ENCODE assay signal across 16 mouse cellular contexts in the genomic region with DNA sequence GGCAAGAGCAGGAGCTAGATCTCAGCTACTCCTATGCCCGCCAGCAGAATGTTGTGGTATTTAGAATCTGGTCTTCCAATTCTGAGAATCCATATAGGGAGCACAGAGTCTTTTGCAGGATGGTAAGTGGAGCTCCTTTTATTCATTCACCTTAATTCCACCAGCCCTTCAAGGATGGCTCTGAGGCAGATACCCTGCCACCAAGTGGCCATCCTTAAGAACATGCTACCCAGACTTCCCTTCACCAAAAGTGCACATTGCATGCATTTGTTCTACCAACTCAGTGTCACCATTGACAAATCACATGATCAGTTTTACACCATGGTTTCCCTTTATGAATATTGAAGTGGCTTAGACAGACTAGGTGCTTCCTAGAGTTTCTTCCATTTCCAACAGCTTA.
DNase-seq lines count a peak whose midpoint lies in the region; ATAC-seq and TF ChIP-seq lines count a peak whose summit lies in the region.
"Had no signal": no experiment of that assay in that cellular context is flagged by ENCODE, and none has a peak within 500 bp of the region (broad histone marks: within the 10 kb centered on the region; RNA-seq: fewer than 3 reads in every experiment).

No protein-coding gene starts in this region.

- no peak for TF ChIP-seq POLR2A in cortical plate, adult 2 months (IDR thresholded peaks at IDR 0.05; ENCODE audit: extremely low read depth, insufficient read depth, low read length)

- no peaks in the 10 kb centered on the region for H3K9me3 ChIP-seq in intestine, postnatal 0 days (ENCODE audit: control insufficient read depth)
- no peaks in the 10 kb centered on the region for H3K9me3 ChIP-seq in intestine, embryonic 16.5 days (ENCODE audit: control insufficient read depth, low read length)
- no peaks in the 10 kb centered on the region for H3K9me3 ChIP-seq in midbrain, embryonic 11.5 days (ENCODE audit: control insufficient read depth, low read length)
- H3K9me3 ChIP-seq in midbrain, embryonic 13.5 days = no peaks in the 10 kb centered on the region
- H3K9me3 ChIP-seq: hindbrain, embryonic 15.5 days; limb, embryonic 12.5 days; megakaryocyte, embryonic 14.5 days had no signal

- H3K36me3 ChIP-seq in intestine, postnatal 0 days (ENCODE audit: control insufficient read depth, insufficient read depth) = no peaks in the 10 kb centered on the region
- no peaks in the 10 kb centered on the region for H3K36me3 ChIP-seq in intestine, embryonic 16.5 days (ENCODE audit: control insufficient read depth, insufficient read depth, low read length)
- H3K36me3 ChIP-seq in midbrain, embryonic 11.5 days (ENCODE audit: control insufficient read depth, insufficient read depth, low read length) = no peaks in the 10 kb centered on the region
- no peaks in the 10 kb centered on the region for H3K36me3 ChIP-seq in midbrain, embryonic 13.5 days
- H3K36me3 ChIP-seq: hindbrain, embryonic 15.5 days; limb, embryonic 12.5 days had no signal

- 83% methylated on average over 1 of the region's 1 CpGs for WGBS in intestine, postnatal 0 days
- WGBS in intestine, embryonic 16.5 days = 69% methylated on average over 1 of the region's 1 CpGs
- 86% methylated on average over 1 of the region's 1 CpGs for WGBS in midbrain, embryonic 11.5 days
- 83% methylated on average over 1 of the region's 1 CpGs for WGBS in midbrain, embryonic 13.5 days

- H3K27me3 ChIP-seq in intestine, postnatal 0 days (replicated peaks; ENCODE audit: control insufficient read depth, insufficient read depth, low read length) = no peaks in the 10 kb centered on the region
- H3K27me3 ChIP-seq in intestine, embryonic 16.5 days (replicated peaks; ENCODE audit: control insufficient read depth, insufficient read depth, low read length) = no peaks in the 10 kb centered on the region
- H3K27me3 ChIP-seq in midbrain, embryonic 11.5 days (ENCODE audit: control insufficient read depth, insufficient read depth, low read length) = no peaks in the 10 kb centered on the region
- H3K27me3 ChIP-seq in midbrain, embryonic 13.5 days = peaks cover 7% of the 10 kb centered on the region; the same call in 1 of the 2 replicates
- H3K27me3 ChIP-seq: hindbrain, embryonic 15.5 days had no signal

- no peaks in the 10 kb centered on the region for H3K4me1 ChIP-seq in intestine, postnatal 0 days (replicated peaks; ENCODE audit: control insufficient read depth, insufficient read depth, low read length)
- no peaks in the 10 kb centered on the region for H3K4me1 ChIP-seq in intestine, embryonic 16.5 days (ENCODE audit: control insufficient read depth, insufficient read depth, low read length)
- no peaks in the 10 kb centered on the region for H3K4me1 ChIP-seq in midbrain, embryonic 11.5 days (ENCODE audit: control insufficient read depth, insufficient read depth, low read length)
- peaks cover 7% of the 10 kb centered on the region for H3K4me1 ChIP-seq in midbrain, embryonic 13.5 days (replicated peaks)
- H3K4me1 ChIP-seq in cortical plate, adult 2 months (ENCODE audit: control insufficient read depth, insufficient read depth, low read length) = no peaks in the 10 kb centered on the region
- H3K4me1 ChIP-seq: megakaryocyte, embryonic 14.5 days had no signal

- ATAC-seq in CD4-positive, CD25-positive, alpha-beta regulatory T cell, adult 4 months = no peak
- ATAC-seq in intestine, postnatal 0 days = no peak
- no peak for ATAC-seq in intestine, embryonic 16.5 days
- no peak for ATAC-seq in midbrain, embryonic 11.5 days (ENCODE audit: low FRiP score)
- ATAC-seq in midbrain, embryonic 13.5 days = no peak

- no peak overlapping the region for H3K4me3 ChIP-seq in intestine, postnatal 0 days (ENCODE audit: low read depth, low read length)
- H3K4me3 ChIP-seq in intestine, embryonic 16.5 days (ENCODE audit: low read length) = no peak overlapping the region
- H3K4me3 ChIP-seq in midbrain, embryonic 11.5 days (ENCODE audit: low read depth, low read length) = no peak overlapping the region
- no peak overlapping the region for H3K4me3 ChIP-seq in midbrain, embryonic 13.5 days (replicated peaks)
- no peak overlapping the region for H3K4me3 ChIP-seq in cortical plate, adult 2 months (ENCODE audit: insufficient read depth, low read length)
- H3K4me3 ChIP-seq: hindbrain, embryonic 15.5 days; limb, embryonic 12.5 days; megakaryocyte, embryonic 14.5 days had no signal

- no peak overlapping the region for H3K27ac ChIP-seq in intestine, postnatal 0 days (ENCODE audit: low read depth, low read length)
- H3K27ac ChIP-seq in intestine, embryonic 16.5 days (ENCODE audit: low read length) = no peak overlapping the region
- no peak overlapping the region for H3K27ac ChIP-seq in midbrain, embryonic 11.5 days (ENCODE audit: low read depth, low read length)
- no peak overlapping the region for H3K27ac ChIP-seq in midbrain, embryonic 13.5 days
- H3K27ac ChIP-seq in cortical plate, adult 2 months (ENCODE audit: insufficient read depth, low read length) = no peak overlapping the region
- H3K27ac ChIP-seq: hindbrain, embryonic 15.5 days; limb, embryonic 12.5 days had no signal

- peak; percentile 53 for TF ChIP-seq CTCF in intestine, postnatal 0 days (IDR thresholded peaks at IDR 0.05; ENCODE audit: low read depth)
- peak; percentile 68 for TF ChIP-seq CTCF in cortical plate, adult 2 months (IDR thresholded peaks at IDR 0.05; ENCODE audit: extremely low read depth, insufficient read depth, low read length)

- H3K9ac ChIP-seq in intestine, postnatal 0 days (ENCODE audit: low read depth, low read length) = no peak overlapping the region
- H3K9ac ChIP-seq in intestine, embryonic 16.5 days (ENCODE audit: low read depth, low read length) = no peak overlapping the region
- H3K9ac ChIP-seq in midbrain, embryonic 11.5 days (ENCODE audit: low read length) = no peak overlapping the region
- H3K9ac ChIP-seq in midbrain, embryonic 13.5 days (replicated peaks) = no peak overlapping the region
- H3K9ac ChIP-seq: hindbrain, embryonic 15.5 days; limb, embryonic 12.5 days had no signal

- peak; percentile 1 for DNase-seq in CD4-positive, CD25-positive, alpha-beta regulatory T cell, adult 2 months (ENCODE audit: low read depth, low spot score)
- DNase-seq in midbrain, embryonic 11.5 days (ENCODE audit: low spot score, missing footprints) = peak; percentile 72
- no peak for DNase-seq in MN1 (ENCODE audit: low spot score)
- DNase-seq: adrenal gland, postnatal 25 days; cerebellum, adult 18-20 months; embryo, embryonic 11 days; gastrocnemius, postnatal 36 days; right cerebral cortex, postnatal 14 days had no signal

- no peak overlapping the region for H3K4me2 ChIP-seq in intestine, postnatal 0 days (replicated peaks; ENCODE audit: low read depth)
- no peak overlapping the region for H3K4me2 ChIP-seq in intestine, embryonic 16.5 days (ENCODE audit: low read depth, low read length)
- no peak overlapping the region for H3K4me2 ChIP-seq in midbrain, embryonic 11.5 days
- no peak overlapping the region for H3K4me2 ChIP-seq in midbrain, embryonic 13.5 days (replicated peaks)
- H3K4me2 ChIP-seq: hindbrain, embryonic 15.5 days; limb, embryonic 12.5 days had no signal
